Mouse (Mus musculus) lung, embryonic 14.5 days (tissue): ENCODE measurements around the gene 1700016H13Rik. TPM values are rescaled to one million over a fixed set of nuclear protein-coding genes. Genes with fewer than 3 reads are reported as not detected.
A peak's percentile ranks its signal among the peaks of the same experiment; 100 is the strongest.

Experiments
- ATAC-seq: fragments of 200-750 bp; cut with Nextera tagmentation; 2 replicates; pipeline ENCODE4 v1.8.0; 2017; ENCODE audit warnings: mild to moderate bottlenecking, moderate TSS enrichment, moderate library complexity; ENCODE audit not compliant: insufficient read depth
- DNase-seq: peaks from one replicate; pipeline ENCODE4 v3.0.0-alpha.2; 2015
- H3K27ac ChIP-seq: fragments of 300-500 bp; sonication (generic); 2 replicates; pipeline ENCODE4 v1.5.1; 2014; ENCODE audit warnings: low read depth, mild to moderate bottlenecking, moderate library complexity
- H3K27me3 ChIP-seq: fragments of 300-500 bp; sonication (generic); 2 replicates; pipeline ENCODE4 v1.6.1; 2014; ENCODE audit warnings: low read length, control low read depth; ENCODE audit not compliant: insufficient read depth
- H3K36me3 ChIP-seq: fragments of 300-500 bp; sonication (generic); 2 replicates; pipeline ENCODE4 v1.6.1; 2014; ENCODE audit warnings: control low read depth; ENCODE audit not compliant: insufficient read depth
- H3K4me1 ChIP-seq: fragments of 300-500 bp; sonication (generic); 2 replicates; pipeline ENCODE4 v1.6.1; 2014; ENCODE audit warnings: antibody characterized with exemption, control low read depth; ENCODE audit not compliant: insufficient read depth
- H3K4me2 ChIP-seq: fragments of 300-500 bp; sonication (generic); 2 replicates; pipeline ENCODE4 v1.6.1; 2014; ENCODE audit warnings: mild to moderate bottlenecking
- H3K4me3 ChIP-seq: fragments of 300-500 bp; sonication (generic); 2 replicates; pipeline ENCODE4 v1.5.1; 2014; ENCODE audit warnings: low read depth, low read length
- H3K9ac ChIP-seq: fragments of 300-500 bp; sonication (generic); 2 replicates; pipeline ENCODE4 v1.6.1; 2014
- H3K9me3 ChIP-seq: fragments of 300-500 bp; sonication (generic); 2 replicates; pipeline ENCODE4 v1.6.1; 2016; ENCODE audit warnings: low read depth, low read length, control low read depth
- CTCF ChIP-seq: IDR thresholded peaks from 2 replicates; pipeline ENCODE4 v1.5.1; 2016; ENCODE audit warnings: antibody characterized with exemption, low read depth
- WGBS: fragments of 180-500 bp; shearing (Covaris S2); extraction: QIAGEN DNeasy Blood & Tissue Kit; methylation state at CpG from one replicate; pipeline ENCODE4 v1.1.7; 2014; 5-methylcytosine and 5-hydroxymethylcytosine counted together
- polyA plus RNA-seq: library from polyadenylated mRNA; unstranded; fragments of >200 nt; fragmentation: Nextera tagmentation; extraction: Ambion mirVana; gene quantifications from 2 replicates; pipeline ENCODE4 v1.2.1, GENCODE M21; 2014

The 1700016H13Rik gene
- polyA plus RNA-seq, 1 experiment from 2014 or later: 0.45 TPM

GRCm38 (mm10) chr5:103610148-103610547, 45.7 kb downstream of the 1700016H13Rik start:
- no peaks in the 10 kb centered on the region for H3K9me3 ChIP-seq
- TF ChIP-seq CTCF: no peak
- 52% methylated on average over 5 of the region's 5 CpGs for WGBS
- no peak overlapping the region for H3K4me2 ChIP-seq
- DNase-seq: no peak
- no peaks in the 10 kb centered on the region for H3K36me3 ChIP-seq
- no peak for ATAC-seq
- H3K4me3 ChIP-seq: no peak overlapping the region
- no peaks in the 10 kb centered on the region for H3K27me3 ChIP-seq
- H3K4me1 ChIP-seq: no peaks in the 10 kb centered on the region
- no peak overlapping the region for H3K9ac ChIP-seq
- no peak overlapping the region for H3K27ac ChIP-seq

- Histone ChIP-seq H3K4me1 (no peaks in the 10 kb centered on the region), H3K4me3 (no peak overlapping the region), H3K36me3 (no peaks in the 10 kb centered on the region), H3K27ac (no peak overlapping the region), H3K27me3 (no peaks in the 10 kb centered on the region), H3K4me2 (no peak overlapping the region), H3K9me3 (no peaks in the 10 kb centered on the region), H3K9ac (no peak overlapping the region)
- 75% methylated on average over 7 of the region's 7 CpGs for WGBS
- no peak for DNase-seq
- no peak for TF ChIP-seq CTCF
- no peak for ATAC-seq
Observed at GRCm38 (mm10) chr5:103605707-103606106, 50.1 kb downstream of the 1700016H13Rik start.

GRCm38 (mm10) chr5:103603115-103603893, 52.5 kb downstream of the 1700016H13Rik start:
- no peak for TF ChIP-seq CTCF
- no peak overlapping the region for H3K27ac ChIP-seq

GRCm38 (mm10) chr5:103598881-103599280, 56.9 kb downstream of the 1700016H13Rik start:
- Histone ChIP-seq H3K9ac (no peak overlapping the region), H3K27ac (no peak overlapping the region), H3K4me3 (no peak overlapping the region), H3K27me3 (no peaks in the 10 kb centered on the region), H3K4me2 (no peak overlapping the region), H3K36me3 (peaks cover 6% of the 10 kb centered on the region; the same call in 1 of the 2 replicates), H3K9me3 (no peaks in the 10 kb centered on the region), H3K4me1 (peaks cover 13% of the 10 kb centered on the region)
- ATAC-seq: no peak
- 78% methylated on average over 5 of the region's 5 CpGs for WGBS
- TF ChIP-seq CTCF: no peak
- peak; percentile 25 for DNase-seq

More at GRCm38 (mm10) chr5:103603115-103603893, 52.5 kb downstream of the 1700016H13Rik start:
- Histone ChIP-seq H3K36me3 (peaks cover 4% of the 10 kb centered on the region; the same call in 1 of the 2 replicates), H3K27me3 (no peaks in the 10 kb centered on the region), H3K9ac (no peak overlapping the region), H3K4me1 (peaks cover 6% of the 10 kb centered on the region; the same call in 1 of the 2 replicates), H3K4me3 (no peak overlapping the region), H3K4me2 (no peak overlapping the region), H3K9me3 (no peaks in the 10 kb centered on the region)
- 67% methylated on average over 11 of the region's 11 CpGs for WGBS
- ATAC-seq: no peak
- no peak for DNase-seq

GRCm38 (mm10) chr5:103598264-103598663, 57.5 kb downstream of the 1700016H13Rik start:
- no peaks in the 10 kb centered on the region for H3K27me3 ChIP-seq
- WGBS: 66% methylated on average over 9 of the region's 9 CpGs
- TF ChIP-seq CTCF: no peak
- no peak for DNase-seq
- ATAC-seq: no peak
- peaks cover 6% of the 10 kb centered on the region for H3K36me3 ChIP-seq
- H3K9ac ChIP-seq: no peak overlapping the region
- H3K27ac ChIP-seq: no peak overlapping the region
- peaks cover 13% of the 10 kb centered on the region for H3K4me1 ChIP-seq
- H3K9me3 ChIP-seq: no peaks in the 10 kb centered on the region
- H3K4me2 ChIP-seq: no peak overlapping the region
- no peak overlapping the region for H3K4me3 ChIP-seq

Other genes with a start within 250 kb of the 1700016H13Rik start
- gene Ptpn13, start 230.8 kb downstream of the 1700016H13Rik start, polyA plus RNA-seq: 15.7 and 16.2 TPM in 2 replicates
- gene Slc10a6, start 26.6 kb downstream of the 1700016H13Rik start, polyA plus RNA-seq: 0.71 and 1.2 TPM in 2 replicates
- gene Aff1, start 36.4 kb upstream of the 1700016H13Rik start, polyA plus RNA-seq: 7.1 and 7.7 TPM in 2 replicates